Mouse (Mus musculus) testis, adult 2 months (tissue): ENCODE measurements around the gene Gm20388. TPM values are rescaled to one million over a fixed set of nuclear protein-coding genes. Genes with fewer than 3 reads are reported as not detected.

Experiments used
- H3K27ac ChIP-seq: fragments of 200-500 bp; 2 replicates; pipeline ENCODE4 v1.5.1; 2012; ENCODE audit warnings: low read depth, low read length; ENCODE audit not compliant: control insufficient read depth, insufficient read depth
- H3K27me3 ChIP-seq: fragments of 200-500 bp; 2 replicates; pipeline ENCODE4 v1.6.1; 2012; ENCODE audit warnings: mild to moderate bottlenecking, low read length, moderate library complexity; ENCODE audit not compliant: control insufficient read depth, insufficient read depth
- H3K36me3 ChIP-seq: fragments of 200-500 bp; 2 replicates; pipeline ENCODE4 v1.6.1; 2012; ENCODE audit warnings: mild to moderate bottlenecking, low read length; ENCODE audit not compliant: control insufficient read depth, insufficient read depth
- H3K4me1 ChIP-seq: fragments of 200-500 bp; 2 replicates; pipeline ENCODE4 v1.6.1; 2012; ENCODE audit warnings: low read length; ENCODE audit not compliant: control insufficient read depth, insufficient read depth
- H3K4me3 ChIP-seq: fragments of 200-500 bp; 2 replicates; pipeline ENCODE4 v1.5.1; 2012; ENCODE audit warnings: low read depth, mild to moderate bottlenecking, low read length, moderate library complexity, mixed read lengths; ENCODE audit not compliant: control insufficient read depth
- CTCF ChIP-seq: fragments of 200-500 bp; IDR thresholded peaks from 2 replicates; pipeline ENCODE4 v1.5.1; 2012; ENCODE audit warnings: low read depth, mild to moderate bottlenecking, inconsistent platforms, low read length, moderate library complexity; ENCODE audit not compliant: control insufficient read depth, insufficient read depth, insufficient replicate concordance
- POLR2A ChIP-seq: fragments of 200-500 bp; IDR thresholded peaks from 2 replicates; pipeline ENCODE4 v1.6.1; 2012; ENCODE audit warnings: low read depth, mild to moderate bottlenecking, inconsistent platforms, low read length, moderate library complexity; ENCODE audit not compliant: control insufficient read depth
- polyA plus RNA-seq: library from polyadenylated mRNA; depleted of rRNA; stranded (reverse); fragments of >200 nt; gene quantifications from 2 replicates; pipeline ENCODE4 v1.2.3, GENCODE M21; 2012

Gene Gm20388
- polyA plus RNA-seq, 1 experiment: 5.6 TPM

- Histone ChIP-seq H3K27me3 (no peaks in the 10 kb centered on the region), H3K27ac (peak within 1 kb of the TSS; percentile 65), H3K4me1 (peaks cover 3% of the 10 kb centered on the region; the same call in 1 of the 2 replicates), H3K4me3 (peak within 1 kb of the TSS; percentile 92), H3K36me3 (peaks cover 2% of the 10 kb centered on the region; the same call in 1 of the 2 replicates)
- TF ChIP-seq POLR2A (peak; percentile 54; the same call in 1 of the 2 replicates), CTCF (no peak)
Observed at GRCm38 (mm10) chr8:123948942-123949685, 4038.5 kb downstream of the Gm20388 start, which contains the start of gene Nup133. Gene Nup133 (minus strand): TSS chr8:123949265.

GRCm38 (mm10) chr8:123949686-123949986 lies 4039.0 kb downstream of the Gm20388 start:
- Histone ChIP-seq H3K4me1 (peaks cover 3% of the 10 kb centered on the region; the same call in 1 of the 2 replicates), H3K36me3 (0 out of 2 replicates have a peak, but pooled peaks cover 2% of the 10 kb centered on the region), H3K4me3 (peak overlapping the region; percentile 92), H3K27me3 (no peaks in the 10 kb centered on the region), H3K27ac (peak overlapping the region; percentile 62)
- no peak for TF ChIP-seq CTCF

GRCm38 (mm10) chr8:123950077-123950802 lies 4039.6 kb downstream of the Gm20388 start:
- peak overlapping the region; percentile 62; the same call in 1 of the 2 replicates for H3K27ac ChIP-seq
- H3K36me3 ChIP-seq: 0 out of 2 replicates have a peak, but pooled peaks cover 2% of the 10 kb centered on the region
- TF ChIP-seq CTCF (no peak), POLR2A (no peak)
- H3K27me3 ChIP-seq: no peaks in the 10 kb centered on the region
- peaks cover 3% of the 10 kb centered on the region; the same call in 1 of the 2 replicates for H3K4me1 ChIP-seq
- peak overlapping the region; percentile 92; the same call in 1 of the 2 replicates for H3K4me3 ChIP-seq

- H3K27ac ChIP-seq: no peak overlapping the region
- H3K36me3 ChIP-seq: no peaks in the 10 kb centered on the region
- H3K4me1 ChIP-seq: peaks cover 3% of the 10 kb centered on the region; the same call in 1 of the 2 replicates
- no peaks in the 10 kb centered on the region for H3K27me3 ChIP-seq
- H3K4me3 ChIP-seq: no peak overlapping the region
- TF ChIP-seq CTCF (no peak), POLR2A (no peak)
Observed at GRCm38 (mm10) chr8:123953686-123954085, 4043.0 kb downstream of the Gm20388 start.

- peaks cover 3% of the 10 kb centered on the region; the same call in 1 of the 2 replicates for H3K4me1 ChIP-seq
- TF ChIP-seq CTCF (no peak), POLR2A (no peak)
- no peak overlapping the region for H3K4me3 ChIP-seq
- H3K36me3 ChIP-seq: no peaks in the 10 kb centered on the region
- H3K27me3 ChIP-seq: no peaks in the 10 kb centered on the region
- H3K27ac ChIP-seq: no peak overlapping the region
Observed at GRCm38 (mm10) chr8:123954246-123954645, 4043.6 kb downstream of the Gm20388 start.

- Histone ChIP-seq H3K36me3 (no peaks in the 10 kb centered on the region), H3K27ac (no peak overlapping the region), H3K4me1 (no peaks in the 10 kb centered on the region), H3K27me3 (no peaks in the 10 kb centered on the region), H3K4me3 (no peak overlapping the region)
- TF ChIP-seq POLR2A (no peak), CTCF (no peak)
Observed at GRCm38 (mm10) chr8:123958130-123958529, 4047.5 kb downstream of the Gm20388 start.

- H3K4me3 ChIP-seq: no peak overlapping the region
- H3K36me3 ChIP-seq: no peaks in the 10 kb centered on the region
- no peak overlapping the region for H3K27ac ChIP-seq
- TF ChIP-seq POLR2A: no peak
- TF ChIP-seq CTCF: no peak
- H3K27me3 ChIP-seq: no peaks in the 10 kb centered on the region
- peaks cover 3% of the 10 kb centered on the region for H3K4me1 ChIP-seq
Observed at GRCm38 (mm10) chr8:123959473-123959872, 4048.8 kb downstream of the Gm20388 start.
